In the genomic region with DNA sequence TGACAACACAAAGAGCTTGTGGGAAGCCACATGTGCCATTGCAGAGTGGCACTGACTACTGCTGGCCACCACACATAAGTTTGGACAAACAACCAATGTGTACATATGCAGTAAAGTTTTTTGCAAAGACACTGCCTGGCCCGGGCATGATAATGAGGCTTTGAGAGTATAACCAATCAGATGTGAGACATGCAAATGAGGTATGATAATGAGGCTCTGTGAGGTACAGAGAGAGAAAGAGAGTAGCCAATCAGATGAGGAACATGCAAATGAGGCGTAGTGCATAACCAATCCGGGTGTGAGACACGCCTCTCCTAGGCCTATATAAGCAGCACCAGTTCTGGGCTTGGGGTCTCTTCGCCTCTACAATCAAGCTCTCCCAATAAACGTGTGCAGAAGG, we compare ENCODE assay signal across 6 mouse cellular contexts. TPM values are rescaled to one million over a fixed set of nuclear protein-coding genes. Genes with fewer than 3 reads are reported as not detected.
"Had no signal": no experiment of that assay in that cellular context is flagged by ENCODE, and none has a peak within 500 bp of the region (broad histone marks: within the 10 kb centered on the region; RNA-seq: fewer than 3 reads in every experiment).

TSS of gene Clec18a (minus strand) at position 101 of the 400 bp plus-strand sequence.

RNA-seq across cellular contexts. Expression of gene Clec18a, which starts in this region (rescaled TPM):
- polyA plus RNA-seq: lung, embryonic 14.5 days; lung, embryonic 16.5 days; small intestine, adult 2 months; stomach, embryonic 14.5 days; stomach, embryonic 16.5 days; urinary bladder, adult 2 months had no signal
